Mouse (Mus musculus) erythroid progenitor cell, adult 5-6 weeks (primary cell): ENCODE results near the gene Rheb. TPM values are rescaled to one million over a fixed set of nuclear protein-coding genes. Genes with fewer than 3 reads are reported as not detected.
"Not testable (repeated sequence)": the region's sequence is repeated elsewhere in the genome, so short reads cannot be mapped to it uniquely, and the experiment has no call there.

Experiments
- ATAC-seq: replicated peaks from 2 replicates; pipeline ENCODE4 v1.8.0; 2016; ENCODE audit warnings: moderate number of reproducible peaks, mild to moderate bottlenecking, moderate TSS enrichment, inconsistent platforms; ENCODE audit not compliant: poor library complexity, low FRiP score, severe bottlenecking
- total RNA-seq, 2 experiments: library from RNA; stranded (forward) in 1 of 2; stranded (reverse) in 1 of 2; fragments of 150-400 nt in 1 of 2; fragments of 186-747, 209-891 nt in 1 of 2; gene quantifications; 2 replicates each; pipeline versions ENCODE4 v1.2.3 to v1.2.4; 2015 to 2017; ENCODE audit warnings: low replicate concordance in 2 of 2

Rheb gene
- total RNA-seq, 2 experiments from 2014 or later, result 37.6 to 70.8 TPM

DNA sequence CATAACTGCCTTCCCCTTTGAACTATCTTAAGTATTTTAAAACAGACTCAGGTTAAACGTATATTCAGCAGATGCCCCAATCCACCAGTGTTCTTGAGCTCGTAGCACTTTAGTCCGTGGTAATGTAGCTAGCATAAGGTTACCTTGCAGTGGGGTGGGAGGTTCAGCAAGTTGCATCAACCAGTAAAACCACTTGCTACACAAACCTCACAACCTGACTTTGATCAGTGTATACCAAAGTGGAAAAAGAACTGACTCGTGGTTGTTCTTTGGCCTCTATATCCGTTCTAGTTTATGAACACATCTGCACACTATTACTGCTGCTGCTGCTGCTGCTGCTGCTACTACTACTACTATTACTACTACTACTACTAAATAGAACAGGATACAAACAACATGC, 1.4 kb upstream of the Rheb start:
- no peak for ATAC-seq

DNA sequence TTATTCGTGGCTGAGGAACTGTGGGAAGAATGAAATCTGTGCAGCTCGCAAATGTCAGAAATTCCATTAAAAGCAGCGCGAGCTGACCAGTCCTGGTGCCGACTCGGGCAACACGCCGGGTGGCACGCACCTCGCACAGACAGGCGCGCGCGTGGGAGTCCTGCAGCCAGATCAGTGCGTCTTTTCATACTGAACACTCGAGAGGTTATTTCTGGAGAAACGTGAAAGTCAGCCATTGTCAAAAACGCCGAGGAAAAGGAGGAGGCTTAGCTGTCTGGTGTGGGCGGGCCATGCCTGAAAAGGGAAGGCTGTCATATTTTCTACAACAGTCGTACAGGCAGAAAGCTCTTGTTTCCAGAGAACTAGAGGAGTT, 665 bp upstream of the Rheb start:
- ATAC-seq, result peak; percentile 48

- ATAC-seq, result 0 out of 2 replicates have a peak, but pooled peaks have one; percentile 2
Measured at GRCm38 (mm10) chr5:24841662-24842273, 656 bp downstream of the Rheb start.

- no peak for ATAC-seq
Measured at GRCm38 (mm10) chr5:24840975-24841431, 1.4 kb downstream of the Rheb start.

DNA sequence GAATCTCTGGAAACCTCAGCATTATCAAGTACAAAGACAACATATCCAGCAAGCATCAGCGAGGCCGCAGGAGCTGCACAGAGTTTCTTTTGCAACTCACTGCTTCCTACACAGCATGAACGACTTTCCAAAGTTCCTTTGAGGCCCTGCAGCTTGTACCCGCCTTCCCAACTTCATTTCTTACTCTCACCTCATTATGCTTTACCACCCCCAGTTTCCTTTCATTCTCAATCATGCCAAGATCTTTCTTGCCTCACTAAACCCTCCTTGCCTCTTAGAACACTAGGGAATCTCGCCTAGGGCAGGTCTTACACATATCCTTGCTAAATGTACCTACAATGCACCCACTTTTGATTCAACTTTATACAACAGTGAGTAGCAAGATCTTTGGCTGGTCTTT, 7.9 kb downstream of the Rheb start:
- no peak for ATAC-seq

DNA sequence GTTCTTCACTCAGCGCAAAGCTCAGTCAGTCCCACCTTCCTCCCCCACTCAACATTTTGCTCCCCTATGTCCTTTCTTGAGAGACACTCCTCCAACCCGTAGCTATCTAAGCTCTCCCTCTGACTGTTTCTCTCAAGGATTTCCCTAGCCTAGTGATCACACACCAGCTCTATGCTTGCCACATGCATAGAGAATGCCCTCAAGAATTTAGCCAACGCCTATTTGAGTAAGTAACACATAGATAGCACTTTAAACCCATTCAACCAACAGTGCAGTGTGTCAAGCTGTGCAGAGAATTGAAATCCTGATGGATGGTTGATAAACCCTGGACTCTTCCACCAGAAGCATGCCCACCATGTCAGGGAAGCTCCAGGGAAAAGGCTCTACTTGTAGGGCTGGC, 10.5 kb downstream of the Rheb start:
- no peak for ATAC-seq

- ATAC-seq, result no peak
Measured at GRCm38 (mm10) chr5:24828446-24828845, 14.0 kb downstream of the Rheb start.

DNA sequence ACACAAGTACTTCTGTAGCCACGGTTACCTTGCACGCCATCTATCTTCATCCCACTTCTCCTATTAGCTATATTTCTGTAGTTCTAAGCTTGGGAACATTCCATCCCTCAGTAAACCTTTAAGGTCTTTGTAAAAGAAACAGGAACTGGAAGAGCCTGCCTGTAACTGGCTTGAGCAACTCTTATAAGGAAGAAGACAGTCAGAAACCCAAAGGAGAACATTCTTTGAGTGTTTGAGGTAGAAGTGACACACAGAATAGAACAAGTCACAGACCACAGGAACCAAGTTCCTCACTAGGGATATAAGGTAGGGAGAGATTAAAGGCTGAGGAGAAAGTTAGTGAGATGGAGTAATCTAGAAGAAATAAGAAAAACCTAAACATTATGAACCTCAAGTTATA, 15.3 kb downstream of the Rheb start:
- no peak for ATAC-seq

DNA sequence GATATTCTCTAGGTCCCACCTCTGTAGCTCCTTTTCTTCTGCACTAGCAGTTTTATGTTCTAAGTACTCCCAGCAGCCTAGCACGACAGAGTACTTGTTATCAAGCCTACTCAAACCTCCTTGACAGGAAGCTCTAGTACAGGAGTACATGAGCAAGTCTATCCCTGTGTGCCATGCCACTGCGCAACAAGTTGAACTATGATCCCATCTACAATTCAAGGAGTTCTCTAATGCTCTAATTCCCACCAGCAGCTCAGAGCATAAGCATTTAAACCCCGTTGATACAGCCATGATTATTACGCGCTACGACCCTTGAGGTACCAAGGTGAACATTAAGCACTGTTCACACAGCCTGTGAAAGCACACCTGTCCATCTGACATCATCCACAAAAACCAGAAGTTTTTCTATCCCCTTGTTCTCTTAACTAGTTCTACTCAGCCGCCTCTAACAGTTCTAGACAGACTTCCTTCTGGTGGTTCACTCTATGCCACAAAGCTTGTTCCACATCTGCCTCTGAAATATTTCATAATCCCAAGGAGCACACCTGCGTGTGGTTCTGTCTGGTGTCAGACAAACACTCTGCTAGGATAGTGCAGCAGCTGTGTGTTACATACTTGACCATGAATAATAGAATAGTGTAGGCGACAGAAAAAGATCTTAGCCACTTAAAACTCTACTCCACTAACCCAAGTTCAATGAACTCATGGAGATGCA, 16.2 kb downstream of the Rheb start:
- 0 out of 2 replicates have a peak, but pooled peaks have one; percentile 19 for ATAC-seq

DNA sequence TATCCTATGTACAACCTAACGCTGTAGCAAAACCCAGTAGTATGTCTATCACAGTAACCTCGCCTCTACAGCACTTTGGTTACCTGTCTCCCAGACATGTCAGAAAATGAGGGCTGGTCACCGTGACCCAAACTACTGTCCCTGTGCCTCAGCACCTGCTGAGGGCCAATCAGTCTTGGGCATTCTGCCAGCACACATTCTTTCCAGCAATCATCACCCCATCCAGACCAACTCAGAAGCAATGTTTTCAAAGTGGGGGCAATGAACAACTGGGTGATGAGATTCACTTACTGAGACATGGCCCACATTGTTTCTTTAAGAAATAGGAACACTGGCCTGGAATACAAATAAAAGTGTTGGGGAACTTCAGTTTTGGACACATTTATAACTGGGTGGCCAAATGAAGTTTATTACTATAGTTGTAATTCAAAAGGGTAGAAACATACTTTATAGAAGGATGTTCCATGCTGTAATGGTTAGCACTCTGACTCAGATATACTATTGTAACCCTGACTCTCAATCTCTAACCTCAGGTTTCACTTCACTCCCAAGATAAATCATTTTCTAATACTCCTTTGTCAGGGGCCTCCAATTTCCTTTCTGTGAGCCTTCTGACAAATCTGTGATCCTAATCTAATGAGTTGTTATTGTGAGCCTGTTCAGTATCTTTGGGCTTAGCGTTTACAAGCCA, 16.9 kb downstream of the Rheb start:
- ATAC-seq, result no peak

GRCm38 (mm10) chr5:24823864-24824405, 18.5 kb downstream of the Rheb start:
- ATAC-seq, result no peak

DNA sequence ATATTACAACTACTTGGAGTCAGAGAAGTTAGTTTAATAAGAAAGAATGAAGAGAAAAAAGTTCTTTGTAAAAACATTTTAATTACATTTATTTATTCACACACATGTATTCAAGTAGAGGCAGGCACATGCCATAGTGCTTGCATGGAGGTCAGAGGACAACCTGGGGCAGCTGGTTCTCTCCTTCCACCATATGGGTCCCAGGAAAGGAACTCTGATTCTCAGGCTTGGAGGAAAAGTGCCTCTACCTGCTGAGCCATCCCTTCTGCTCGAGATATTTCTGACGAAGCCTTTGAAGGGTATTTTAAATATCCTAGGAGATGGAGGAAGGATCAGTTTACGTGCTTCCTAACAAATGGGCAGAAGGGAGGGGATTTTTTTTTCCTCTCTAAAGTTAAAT, 19.6 kb downstream of the Rheb start:
- ATAC-seq, result no peak

GRCm38 (mm10) chr5:24822231-24822630, 20.2 kb downstream of the Rheb start:
- not testable (repeated sequence) for ATAC-seq

DNA sequence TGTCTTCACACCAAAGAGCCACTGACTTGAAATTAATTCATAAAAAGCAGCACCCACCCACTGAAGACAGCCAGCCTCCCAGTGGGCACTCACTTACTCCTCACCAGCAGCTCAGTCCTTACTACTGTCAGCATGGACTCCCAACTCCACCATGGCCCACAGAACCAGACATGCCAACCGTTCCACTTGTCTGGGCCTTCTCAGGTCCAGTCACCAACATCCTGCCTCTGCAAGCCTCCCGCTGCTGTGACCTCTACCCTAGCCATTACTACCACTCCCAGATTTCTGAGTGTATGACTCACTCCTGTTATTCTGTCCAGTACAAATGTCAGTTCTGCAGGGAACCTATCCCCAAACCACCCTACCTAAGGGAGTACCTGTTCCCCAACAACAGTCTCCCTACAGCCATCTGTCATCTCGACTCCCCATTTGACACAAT, 21.0 kb downstream of the Rheb start:
- ATAC-seq, result no peak

DNA sequence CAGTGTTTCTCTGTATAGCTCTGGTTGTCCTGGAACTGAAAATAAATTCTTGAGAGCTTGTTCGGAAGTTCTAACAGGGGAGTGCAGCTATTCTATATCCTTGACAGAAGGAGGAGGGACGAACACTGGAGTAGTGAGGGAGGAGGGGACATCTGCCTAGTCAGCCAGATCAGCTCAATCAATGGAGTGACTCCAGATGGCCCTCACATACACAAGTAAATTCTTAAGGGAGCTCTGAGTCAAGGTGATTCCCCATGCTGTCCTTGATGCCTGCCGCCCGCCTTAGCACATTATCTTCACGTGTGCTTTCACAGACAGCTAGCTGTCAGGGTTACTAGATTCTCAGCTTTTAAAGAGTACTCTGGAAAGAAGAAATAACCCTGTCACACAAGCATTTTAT, 21.8 kb downstream of the Rheb start:
- no peak for ATAC-seq

- no peak for ATAC-seq
Measured at GRCm38 (mm10) chr5:24817191-24817590, 25.2 kb downstream of the Rheb start.

GRCm38 (mm10) chr5:24813946-24814345, 28.5 kb downstream of the Rheb start:
- no peak for ATAC-seq

DNA sequence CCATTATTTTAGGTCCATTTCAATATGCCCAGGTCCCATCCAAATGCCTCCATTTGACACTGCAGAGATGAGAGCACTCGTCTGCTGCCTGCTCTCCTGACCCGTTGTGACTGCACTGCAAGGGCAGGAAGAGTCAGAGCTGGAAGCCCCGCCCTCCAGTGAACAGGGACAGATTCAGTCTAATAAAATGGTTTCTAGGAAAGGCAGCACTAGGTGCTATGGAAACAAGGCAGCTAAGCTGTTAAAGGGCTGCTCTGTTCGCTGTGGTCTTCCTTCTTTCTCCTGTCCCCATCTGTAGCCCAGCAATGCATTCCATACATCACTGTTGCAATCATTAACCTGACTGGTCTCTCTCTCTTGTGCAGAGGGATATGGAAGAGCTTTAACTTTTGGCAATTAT, 29.4 kb downstream of the Rheb start:
- no peak for ATAC-seq

DNA sequence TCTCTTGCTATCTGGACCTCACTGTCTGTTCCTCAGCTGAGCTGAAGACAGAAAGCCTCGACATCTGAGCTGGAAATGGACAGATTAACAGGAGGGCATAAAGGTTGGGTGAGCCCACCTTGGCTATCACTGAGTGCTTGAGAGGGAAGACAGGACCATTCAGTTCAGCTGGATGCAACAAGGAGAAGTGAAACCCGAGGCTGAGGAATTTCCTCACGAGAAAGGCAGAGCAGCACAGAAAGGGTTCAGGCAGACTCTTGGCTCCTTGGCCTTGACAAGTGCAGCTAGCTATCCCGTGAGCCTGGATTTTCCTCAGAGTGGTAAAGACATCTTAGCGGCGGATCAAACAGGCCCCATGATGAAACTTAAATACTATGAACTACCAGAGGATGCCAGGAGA, 37.2 kb downstream of the Rheb start:
- ATAC-seq, result no peak

DNA sequence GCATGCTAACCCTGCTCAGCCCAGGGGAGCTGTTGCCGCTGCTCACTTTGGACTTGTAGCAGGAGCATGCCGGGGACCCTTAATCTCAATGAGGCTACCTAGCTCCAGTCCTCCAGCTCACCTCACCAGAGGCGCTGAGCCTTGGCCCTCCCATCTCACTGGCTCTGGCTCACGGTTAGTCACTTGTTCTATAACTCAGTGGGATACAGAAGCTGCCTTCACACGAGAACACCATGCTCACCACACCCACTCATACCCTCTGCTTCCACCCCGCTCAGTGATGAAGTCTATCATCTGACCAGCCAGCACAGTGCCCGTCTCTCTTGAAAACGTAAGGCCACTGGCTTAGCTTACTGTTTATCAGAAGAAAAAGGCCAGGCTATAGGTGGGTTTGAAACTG, 37.8 kb downstream of the Rheb start:
- ATAC-seq, result no peak
